Mouse (Mus musculus): Measurements from ENCODE around the gene Tgfb1.

Tgfb1 gene

GRCm38 (mm10) chr7:25686680-25687531, at the start of gene Tgfb1:
Tgfb1 (plus strand) TSS chr7:25687002.
- peak; percentile 86 for DNase-seq (ENCODE audit: low spot score)

- DNase-seq (ENCODE audit: low spot score) = no peak
Observed at GRCm38 (mm10) chr7:25637099-25637498, 49.7 kb upstream of the Tgfb1 start.

GRCm38 (mm10) chr7:25639754-25640153, 47.0 kb upstream of the Tgfb1 start:
- DNase-seq (ENCODE audit: low spot score) = no peak

- DNase-seq (ENCODE audit: low spot score) = no peak
Observed at GRCm38 (mm10) chr7:25644136-25644535, 42.7 kb upstream of the Tgfb1 start.

GRCm38 (mm10) chr7:25644631-25645030, 42.2 kb upstream of the Tgfb1 start:
- DNase-seq (ENCODE audit: low spot score) = no peak

- no peak for DNase-seq (ENCODE audit: low spot score)
Observed at GRCm38 (mm10) chr7:25645074-25645473, 41.7 kb upstream of the Tgfb1 start.

GRCm38 (mm10) chr7:25647574-25648123, 39.2 kb upstream of the Tgfb1 start:
- no peak for DNase-seq (ENCODE audit: low spot score)

GRCm38 (mm10) chr7:25649839-25650238, 37.0 kb upstream of the Tgfb1 start:
- peak; percentile 34 for DNase-seq (ENCODE audit: low spot score)

GRCm38 (mm10) chr7:25651281-25651680, 35.5 kb upstream of the Tgfb1 start:
- DNase-seq (ENCODE audit: low spot score) = peak; percentile 46

- DNase-seq (ENCODE audit: low spot score) = no peak
Observed at GRCm38 (mm10) chr7:25652244-25652759, 34.5 kb upstream of the Tgfb1 start.

- DNase-seq (ENCODE audit: low spot score) = no peak
Observed at GRCm38 (mm10) chr7:25655601-25656428, 31.0 kb upstream of the Tgfb1 start.

GRCm38 (mm10) chr7:25657785-25658184, 29.0 kb upstream of the Tgfb1 start:
- no peak for DNase-seq (ENCODE audit: low spot score)

GRCm38 (mm10) chr7:25658657-25659472, 27.9 kb upstream of the Tgfb1 start, which contains the start of the genes Bckdha and Exosc5:
Bckdha (minus strand) TSS chr7:25658981.
Exosc5 (plus strand) TSS chr7:25659164.
- DNase-seq (ENCODE audit: low spot score) = peak; percentile 100

- DNase-seq (ENCODE audit: low spot score) = no peak
Observed at GRCm38 (mm10) chr7:25666381-25666780, 20.4 kb upstream of the Tgfb1 start.

- DNase-seq (ENCODE audit: low spot score) = no peak
Observed at GRCm38 (mm10) chr7:25669158-25669557, 17.6 kb upstream of the Tgfb1 start.

- no peak for DNase-seq (ENCODE audit: low spot score)
Observed at GRCm38 (mm10) chr7:25669631-25670030, 17.2 kb upstream of the Tgfb1 start.

GRCm38 (mm10) chr7:25670096-25670495, 16.7 kb upstream of the Tgfb1 start:
- no peak for DNase-seq (ENCODE audit: low spot score)

GRCm38 (mm10) chr7:25671686-25672085, 15.1 kb upstream of the Tgfb1 start:
- no peak for DNase-seq (ENCODE audit: low spot score)

GRCm38 (mm10) chr7:25672442-25672841, 14.4 kb upstream of the Tgfb1 start:
- no peak for DNase-seq (ENCODE audit: low spot score)

GRCm38 (mm10) chr7:25674297-25674696, 12.5 kb upstream of the Tgfb1 start:
- no peak for DNase-seq (ENCODE audit: low spot score)

GRCm38 (mm10) chr7:25674719-25675300, 12.0 kb upstream of the Tgfb1 start, which contains the start of gene Tmem91:
Tmem91 (minus strand) TSS chr7:25675166.
- DNase-seq (ENCODE audit: low spot score) = no peak

All from lung, postnatal 25 days (tissue).